Mouse (Mus musculus) kidney, adult 2 months (tissue): ENCODE results near the gene Slfn5.

Source experiments
- CTCF ChIP-seq: fragments of 200-500 bp; conservative IDR thresholded peaks from 2 replicates; pipeline ENCODE4 v1.5.1; 2011; ENCODE audit warnings: low read depth, mild to moderate bottlenecking, control low read depth, low read length, moderate library complexity, mixed read lengths; ENCODE audit not compliant: insufficient read depth, insufficient read length
- POLR2A ChIP-seq: fragments of 200-500 bp; IDR thresholded peaks from one replicate; pipeline ENCODE4 v1.6.1; 2011; ENCODE audit warnings: low read depth, low read length, control low read depth

- TF ChIP-seq POLR2A (no peak), CTCF (no peak)
These were observed 20.4 kb downstream of the Slfn5 start for GRCm38 (mm10) chr11:82971590-82971974.
